Mouse (Mus musculus) C2C12 (cell line): Measurements from ENCODE around the gene Mypop. TPM values are rescaled to one million over a fixed set of nuclear protein-coding genes. Genes with fewer than 3 reads are reported as not detected.

ENCODE experiments used
- H3K27me3 ChIP-seq: one replicate; pipeline ENCODE4 v1.6.1; 2011; ENCODE audit not compliant: control insufficient read depth, insufficient read depth, insufficient read length
- H3K36me3 ChIP-seq: one replicate; pipeline ENCODE4 v1.6.1; 2011; ENCODE audit not compliant: control insufficient read depth, insufficient read depth
- H3K4me3 ChIP-seq: one replicate; pipeline ENCODE4 v1.5.1; 2011; ENCODE audit warnings: mild to moderate bottlenecking, control low read depth; ENCODE audit not compliant: poor library complexity, insufficient read depth, severe bottlenecking
- H3K79me2 ChIP-seq: one replicate; pipeline ENCODE4 v1.6.1; 2011; ENCODE audit not compliant: control insufficient read depth, insufficient read depth
- H3K79me3 ChIP-seq: one replicate; pipeline ENCODE4 v1.6.1; 2011; ENCODE audit warnings: low read depth, control low read depth
- H3ac ChIP-seq: one replicate; pipeline ENCODE3; 2011; ENCODE audit warnings: low read depth; ENCODE audit not compliant: control insufficient read depth, insufficient read length
- CEBPB ChIP-seq: IDR thresholded peaks from one replicate; pipeline ENCODE4 v1.6.1; 2011; ENCODE audit warnings: low read depth, mild to moderate bottlenecking, control low read depth, moderate library complexity
- CTCF ChIP-seq: IDR thresholded peaks from one replicate; pipeline ENCODE4 v1.5.1; 2011; ENCODE audit not compliant: control insufficient read depth, insufficient read depth, insufficient read length
- FOSL1 ChIP-seq: IDR thresholded peaks from one replicate; pipeline ENCODE4 v1.8.0; 2011; ENCODE audit warnings: mild to moderate bottlenecking, low read length; ENCODE audit not compliant: poor library complexity, insufficient read depth, severe bottlenecking
- MAX ChIP-seq: IDR thresholded peaks from one replicate; pipeline ENCODE4 v1.6.1; 2011; ENCODE audit warnings: mild to moderate bottlenecking, control low read depth
- MYOD1 ChIP-seq: IDR thresholded peaks from one replicate; pipeline ENCODE4 v1.6.1; 2011; ENCODE audit warnings: low read depth; ENCODE audit not compliant: control insufficient read depth, insufficient read length
- MYOG ChIP-seq: IDR thresholded peaks from one replicate; pipeline ENCODE4 v1.6.1; 2011; ENCODE audit not compliant: control insufficient read depth, insufficient read length; ENCODE audit errors: extremely low read depth
- USF1 ChIP-seq: IDR thresholded peaks from one replicate; pipeline ENCODE4 v1.6.1; 2011; ENCODE audit warnings: low read depth, mild to moderate bottlenecking, control low read depth, moderate library complexity
- polyA plus RNA-seq: library from polyadenylated mRNA; unstranded; fragments of >200 nt; fragmentation: generic; extraction: Trizol; gene quantifications from one replicate; pipeline ENCODE4 v1.2.1, GENCODE M21; 2012; ENCODE audit warnings: missing spikeins

The Mypop gene
- polyA plus RNA-seq, 1 experiment, result 17.8 TPM

GRCm38 (mm10) chr7:18962171-18962792 lies 28.8 kb upstream of the Mypop start:
- Histone ChIP-seq H3ac (no peak overlapping the region), H3K79me2 (no peaks in the 10 kb centered on the region), H3K36me3 (no peaks in the 10 kb centered on the region), H3K79me3 (no peaks in the 10 kb centered on the region), H3K4me3 (no peak overlapping the region), H3K27me3 (peaks cover 28% of the 10 kb centered on the region)
- no peak for TF ChIP-seq MYOG
- no peak for TF ChIP-seq USF1
- TF ChIP-seq MYOD1, result no peak

- H3K27me3 ChIP-seq, result peaks cover 31% of the 10 kb centered on the region
- no peaks in the 10 kb centered on the region for H3K79me2 ChIP-seq
- H3K79me3 ChIP-seq, result no peaks in the 10 kb centered on the region
- H3ac ChIP-seq, result no peak overlapping the region
- no peak overlapping the region for H3K4me3 ChIP-seq
- no peaks in the 10 kb centered on the region for H3K36me3 ChIP-seq
- TF ChIP-seq USF1 (no peak), CEBPB (no peak)
Observed at GRCm38 (mm10) chr7:18962795-18963194, 28.2 kb upstream of the Mypop start.

GRCm38 (mm10) chr7:18963294-18963843 lies 27.7 kb upstream of the Mypop start:
- no peaks in the 10 kb centered on the region for H3K79me2 ChIP-seq
- no peaks in the 10 kb centered on the region for H3K36me3 ChIP-seq
- peaks cover 31% of the 10 kb centered on the region for H3K27me3 ChIP-seq
- no peaks in the 10 kb centered on the region for H3K79me3 ChIP-seq
- TF ChIP-seq CEBPB (no peak), USF1 (no peak), MAX (no peak), CTCF (no peak), MYOG (no peak), FOSL1 (no peak), MYOD1 (no peak)
- no peak overlapping the region for H3ac ChIP-seq
- H3K4me3 ChIP-seq, result no peak overlapping the region

- Histone ChIP-seq H3K36me3 (no peaks in the 10 kb centered on the region), H3K4me3 (no peak overlapping the region), H3K27me3 (peaks cover 31% of the 10 kb centered on the region), H3K79me3 (no peaks in the 10 kb centered on the region), H3ac (no peak overlapping the region), H3K79me2 (no peaks in the 10 kb centered on the region)
- TF ChIP-seq CEBPB (no peak), FOSL1 (no peak), CTCF (no peak), USF1 (no peak), MYOD1 (no peak), MAX (no peak), MYOG (no peak)
Observed at GRCm38 (mm10) chr7:18965312-18965711, 25.7 kb upstream of the Mypop start.

GRCm38 (mm10) chr7:18967603-18968002 lies 23.4 kb upstream of the Mypop start:
- Histone ChIP-seq H3K79me2 (no peaks in the 10 kb centered on the region), H3K79me3 (no peaks in the 10 kb centered on the region), H3ac (no peak overlapping the region), H3K4me3 (no peak overlapping the region), H3K27me3 (peaks cover 30% of the 10 kb centered on the region), H3K36me3 (no peaks in the 10 kb centered on the region)
- no peak for TF ChIP-seq MYOD1
- TF ChIP-seq FOSL1, result no peak
- TF ChIP-seq USF1, result no peak
- TF ChIP-seq CTCF, result no peak
- no peak for TF ChIP-seq MAX
- no peak for TF ChIP-seq MYOG
- TF ChIP-seq CEBPB, result no peak

- no peak overlapping the region for H3ac ChIP-seq
- no peak overlapping the region for H3K4me3 ChIP-seq
- no peaks in the 10 kb centered on the region for H3K79me3 ChIP-seq
- no peak for TF ChIP-seq CEBPB
- TF ChIP-seq FOSL1, result no peak
- no peak for TF ChIP-seq MYOG
- no peak for TF ChIP-seq USF1
- TF ChIP-seq MAX, result no peak
- no peak for TF ChIP-seq MYOD1
- TF ChIP-seq CTCF, result no peak
- H3K79me2 ChIP-seq, result no peaks in the 10 kb centered on the region
- no peaks in the 10 kb centered on the region for H3K36me3 ChIP-seq
- H3K27me3 ChIP-seq, result peaks cover 18% of the 10 kb centered on the region
Observed at GRCm38 (mm10) chr7:18970956-18971355, 20.1 kb upstream of the Mypop start.
